Mouse (Mus musculus): Measurements from ENCODE around the gene Dhx9.

DNA sequence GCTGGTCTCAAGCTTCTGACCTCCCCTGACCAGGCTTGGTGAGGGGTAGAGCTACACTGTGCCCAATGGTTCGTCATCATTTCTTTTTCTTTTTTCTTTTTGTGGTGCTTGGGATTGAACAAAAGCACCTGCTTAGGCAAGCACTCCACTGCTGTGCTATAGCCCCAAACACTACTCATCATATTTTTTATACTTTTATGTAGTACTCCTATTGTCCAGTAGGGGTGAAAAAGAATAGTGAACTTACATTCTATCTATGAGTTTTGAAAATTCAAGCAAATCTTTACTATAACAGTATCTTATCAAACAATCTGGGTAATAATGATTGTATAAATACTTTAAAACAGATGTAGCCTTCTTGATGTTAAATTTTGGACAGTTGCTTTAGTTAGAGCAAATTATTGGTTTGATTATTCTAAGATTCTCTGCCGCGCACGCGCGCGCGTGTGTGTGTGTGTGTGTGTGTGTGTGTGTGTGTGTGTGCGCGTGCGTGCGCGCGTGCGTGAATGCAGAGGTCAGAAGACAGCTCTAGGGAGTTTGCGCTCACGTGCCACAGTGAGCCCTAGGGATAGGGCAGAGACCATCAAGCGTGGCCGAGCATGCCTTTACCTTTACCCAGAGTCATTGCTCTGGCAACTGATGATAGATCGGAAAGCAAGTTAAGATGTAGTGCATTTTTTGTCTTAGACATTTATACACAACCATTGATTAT lies 41.2 kb downstream of the Dhx9 start:
- TF ChIP-seq POLR2A (IDR thresholded peaks at IDR 0.05; ENCODE audit: low read depth, low read length) (no peak), CTCF (conservative IDR thresholded peaks at IDR 0.05; ENCODE audit: insufficient read depth, insufficient read length, low read depth, low read length) (no peak)

Measured in kidney, adult 2 months (tissue).